Mouse (Mus musculus) stomach, postnatal 0 days (tissue): ENCODE measurements at regions not wholly inside any gene's neighbourhood (a gene's known extent, or its start where the extent isn't known, plus 50 kb on each side); places are given as distances from the start of the nearest gene placed in this dataset.

ENCODE experiments used
- ATAC-seq: fragments of 200-750 bp; cut with Nextera tagmentation; 2 replicates; pipeline ENCODE4 v1.8.0; 2017; ENCODE audit not compliant: low FRiP score, low TSS enrichment
- DNase-seq: peaks from one replicate; pipeline ENCODE4 v3.0.0-alpha.2; 2016; ENCODE audit warnings: low spot score
- H3K27ac ChIP-seq: fragments of 300-500 bp; sonication (generic); replicated peaks from 2 replicates; pipeline ENCODE4 v1.5.1; 2014; ENCODE audit warnings: mild to moderate bottlenecking, control low read depth
- H3K27me3 ChIP-seq: fragments of 300-500 bp; sonication (generic); 2 replicates; pipeline ENCODE4 v1.6.1; 2014; ENCODE audit warnings: low read length; ENCODE audit not compliant: control insufficient read depth, insufficient read depth
- H3K36me3 ChIP-seq: fragments of 300-500 bp; sonication (generic); 2 replicates; pipeline ENCODE4 v1.6.1; 2014; ENCODE audit warnings: low read length, mixed read lengths; ENCODE audit not compliant: control insufficient read depth, insufficient read depth
- H3K4me1 ChIP-seq: fragments of 300-500 bp; sonication (generic); replicated peaks from 2 replicates; pipeline ENCODE4 v1.6.1; 2014; ENCODE audit warnings: antibody characterized with exemption; ENCODE audit not compliant: control insufficient read depth, insufficient read depth
- H3K4me2 ChIP-seq: fragments of 300-500 bp; sonication (generic); replicated peaks from 2 replicates; pipeline ENCODE4 v1.6.1; 2014; ENCODE audit warnings: low read depth, mild to moderate bottlenecking, control low read depth, moderate library complexity
- H3K4me3 ChIP-seq: fragments of 300-500 bp; sonication (generic); 2 replicates; pipeline ENCODE4 v1.5.1; 2014; ENCODE audit warnings: low read depth, low read length, control low read depth
- H3K9ac ChIP-seq: fragments of 300-500 bp; sonication (generic); 2 replicates; pipeline ENCODE4 v1.6.1; 2014; ENCODE audit warnings: mild to moderate bottlenecking, low read length, control low read depth, mixed read lengths
- H3K9me3 ChIP-seq: fragments of 300-500 bp; sonication (generic); 2 replicates; pipeline ENCODE4 v1.6.1; 2016; ENCODE audit warnings: low read length; ENCODE audit not compliant: control insufficient read depth
- CTCF ChIP-seq: IDR thresholded peaks from 2 replicates; pipeline ENCODE4 v1.5.1; 2016; ENCODE audit warnings: antibody characterized with exemption, low read depth, mild to moderate bottlenecking, moderate library complexity
- EP300 ChIP-seq: optimal IDR thresholded peaks from 2 replicates; pipeline ENCODE3; 2016; ENCODE audit warnings: antibody characterized with exemption
- WGBS: fragments of 180-500 bp; shearing (Covaris S2); extraction: QIAGEN DNeasy Blood & Tissue Kit; methylation state at CpG from one replicate; pipeline ENCODE4 v1.1.7; 2014; 5-methylcytosine and 5-hydroxymethylcytosine counted together

GRCm38 (mm10) chr5:126650415-126650814, 591.2 kb upstream of the Tmem132c start:
- H3K27ac ChIP-seq: no peak overlapping the region
- no peak overlapping the region for H3K9ac ChIP-seq
- H3K36me3 ChIP-seq: no peaks in the 10 kb centered on the region
- no peaks in the 10 kb centered on the region for H3K9me3 ChIP-seq
- H3K4me3 ChIP-seq: no peak overlapping the region
- 72% methylated on average over 7 of the region's 7 CpGs for WGBS
- H3K4me2 ChIP-seq: no peak overlapping the region
- H3K27me3 ChIP-seq: no peaks in the 10 kb centered on the region
- ATAC-seq (no peak), DNase-seq (no peak)
- no peaks in the 10 kb centered on the region for H3K4me1 ChIP-seq
- TF ChIP-seq CTCF: no peak
- TF ChIP-seq EP300: no peak

GRCm38 (mm10) chr5:126651367-126651766, 590.2 kb upstream of the Tmem132c start:
- Histone ChIP-seq H3K4me2 (no peak overlapping the region), H3K4me3 (no peak overlapping the region), H3K9me3 (no peaks in the 10 kb centered on the region), H3K36me3 (no peaks in the 10 kb centered on the region), H3K27me3 (no peaks in the 10 kb centered on the region), H3K9ac (no peak overlapping the region), H3K4me1 (no peaks in the 10 kb centered on the region), H3K27ac (no peak overlapping the region)
- 22% methylated on average over 3 of the region's 3 CpGs for WGBS
- ATAC-seq: no peak
- TF ChIP-seq EP300: no peak
- no peak for TF ChIP-seq CTCF
- peak; percentile 29 for DNase-seq

GRCm38 (mm10) chr5:126662648-126663047, 579.0 kb upstream of the Tmem132c start:
- Histone ChIP-seq H3K4me3 (no peak overlapping the region), H3K9me3 (no peaks in the 10 kb centered on the region), H3K4me2 (no peak overlapping the region), H3K4me1 (no peaks in the 10 kb centered on the region), H3K27me3 (no peaks in the 10 kb centered on the region), H3K27ac (no peak overlapping the region), H3K9ac (no peak overlapping the region), H3K36me3 (no peaks in the 10 kb centered on the region)
- no peak for ATAC-seq
- TF ChIP-seq EP300: no peak
- no peak for TF ChIP-seq CTCF
- 86% methylated on average over 4 of the region's 4 CpGs for WGBS
- no peak for DNase-seq

GRCm38 (mm10) chr5:126671156-126671555, 570.5 kb upstream of the Tmem132c start:
- TF ChIP-seq CTCF (peak; percentile 61), EP300 (no peak)
- H3K36me3 ChIP-seq: no peaks in the 10 kb centered on the region
- H3K9me3 ChIP-seq: no peaks in the 10 kb centered on the region
- H3K4me1 ChIP-seq: no peaks in the 10 kb centered on the region
- H3K4me3 ChIP-seq: no peak overlapping the region
- peak; percentile 17 for DNase-seq
- WGBS: 71% methylated on average over 1 of the region's 1 CpGs
- no peak overlapping the region for H3K9ac ChIP-seq
- H3K27ac ChIP-seq: no peak overlapping the region
- no peak overlapping the region for H3K4me2 ChIP-seq
- no peaks in the 10 kb centered on the region for H3K27me3 ChIP-seq
- ATAC-seq: no peak

- no peak overlapping the region for H3K27ac ChIP-seq
- H3K9me3 ChIP-seq: no peaks in the 10 kb centered on the region
- no peak overlapping the region for H3K4me2 ChIP-seq
- no peaks in the 10 kb centered on the region for H3K4me1 ChIP-seq
- 50% methylated on average over 6 of the region's 6 CpGs for WGBS
- no peaks in the 10 kb centered on the region for H3K27me3 ChIP-seq
- no peak for DNase-seq
- no peaks in the 10 kb centered on the region for H3K36me3 ChIP-seq
- H3K4me3 ChIP-seq: no peak overlapping the region
- H3K9ac ChIP-seq: no peak overlapping the region
- TF ChIP-seq CTCF (no peak), EP300 (no peak)
- no peak for ATAC-seq
Measured at GRCm38 (mm10) chr5:126680262-126680661, 561.3 kb upstream of the Tmem132c start.

GRCm38 (mm10) chr5:126699314-126699713, 542.3 kb upstream of the Tmem132c start:
- ATAC-seq (no peak), DNase-seq (no peak)
- no peaks in the 10 kb centered on the region for H3K9me3 ChIP-seq
- no peak overlapping the region for H3K4me2 ChIP-seq
- H3K27me3 ChIP-seq: no peaks in the 10 kb centered on the region
- no peaks in the 10 kb centered on the region for H3K36me3 ChIP-seq
- H3K4me3 ChIP-seq: no peak overlapping the region
- WGBS: 46% methylated on average over 4 of the region's 4 CpGs
- H3K9ac ChIP-seq: no peak overlapping the region
- peak; percentile 39 for TF ChIP-seq CTCF
- no peak for TF ChIP-seq EP300
- no peaks in the 10 kb centered on the region for H3K4me1 ChIP-seq
- H3K27ac ChIP-seq: no peak overlapping the region
